Mouse (Mus musculus): ENCODE results near the gene Ctsc.

GRCm38 (mm10) chr7:88320628-88321336 is 42.9 kb downstream of the Ctsc start:
- TF ChIP-seq TAL1 (IDR thresholded peaks at IDR 0.05; ENCODE audit: low read length) (no peak), GATA1 (IDR thresholded peaks at IDR 0.05; ENCODE audit: low read length) (no peak)

Data from erythroblast, embryonic 14.5 days (primary cell).